Mouse (Mus musculus) heart, embryonic 12.5 days (tissue): ENCODE results near the gene Gm42688. TPM values are rescaled to one million over a fixed set of nuclear protein-coding genes. Genes with fewer than 3 reads are reported as not detected.

Experiments
- microRNA counts: library from miRNA; unstranded; fragments of <30 nt; microRNA quantifications from one replicate; lab custom pipeline; 2017
- microRNA-seq: library from miRNA; unstranded; fragments of <30 nt; microRNA quantifications from one replicate; pipeline ENCODE4, GENCODE M21; 2017
- polyA plus RNA-seq: library from polyadenylated mRNA; unstranded; fragments of >200 nt; fragmentation: Nextera tagmentation; extraction: Ambion mirVana; gene quantifications from 2 replicates; pipeline ENCODE4 v1.2.1, GENCODE M21; 2016

Gm42688 gene
- polyA plus RNA-seq, 1 experiment from 2014 or later, result 2.2 TPM

MicroRNA genes within 50 kb of the gene (microRNA counts, 519-probe panel; counts per million panel counts)
- not detected for microRNA mmu-miR-3470a+mmu-miR-3470b (lab: Ali Mortazavi, UCI)

Small RNA genes lying within 50 kb of the gene (microRNA-seq; reads per million reads assigned to microRNA genes)
- gene Mir3470a, result not detected

Other genes with a start within 250 kb of the Gm42688 start
- 0.26 and 0.37 TPM in 2 replicates for gene Sema4f, start 161.8 kb upstream of the Gm42688 start, polyA plus RNA-seq
- gene M1ap, start 154.7 kb upstream of the Gm42688 start, polyA plus RNA-seq, result 0.57 and 1.4 TPM in 2 replicates
- gene Dok1, start 68.1 kb upstream of the Gm42688 start, polyA plus RNA-seq, result 8.1 and 11.3 TPM in 2 replicates
- gene Loxl3, start 67.4 kb upstream of the Gm42688 start, polyA plus RNA-seq, result 5.7 and 8.0 TPM in 2 replicates
- 120 and 131 TPM in 2 replicates for gene Aup1, start 47.1 kb upstream of the Gm42688 start, polyA plus RNA-seq
- gene Htra2, start 46.3 kb upstream of the Gm42688 start, polyA plus RNA-seq, result 86.7 and 86.9 TPM in 2 replicates
- gene Dqx1, start 43.8 kb upstream of the Gm42688 start, polyA plus RNA-seq, result 0.48 and 0.64 TPM in 2 replicates
- 0.18 and 0.24 TPM in 2 replicates for gene Tlx2, start 31.3 kb upstream of the Gm42688 start, polyA plus RNA-seq
- 12.5 and 14.9 TPM in 2 replicates for gene Pcgf1, start 23.7 kb upstream of the Gm42688 start, polyA plus RNA-seq
- 0.36 TPM in 1 of 2 replicates, not detected in the other for gene Lbx2, start 15.2 kb upstream of the Gm42688 start, polyA plus RNA-seq
- 1.3 and 1.9 TPM in 2 replicates for gene Ccdc142, start within 50 bp of the Gm42688 start, polyA plus RNA-seq
- 155 and 156 TPM in 2 replicates for gene Mrpl53, start 7.4 kb downstream of the Gm42688 start, polyA plus RNA-seq
- gene Mogs, start 13.9 kb downstream of the Gm42688 start, polyA plus RNA-seq, result 30.7 and 30.8 TPM in 2 replicates
- gene Wbp1, start 19.9 kb downstream of the Gm42688 start, polyA plus RNA-seq, result 87.6 and 91.3 TPM in 2 replicates
- gene Ino80b, start 23.8 kb downstream of the Gm42688 start, polyA plus RNA-seq, result 11.1 and 12.1 TPM in 2 replicates
- 20.3 and 22.0 TPM in 2 replicates for gene Rtkn, start 33.8 kb downstream of the Gm42688 start, polyA plus RNA-seq
- 4.2 and 6.8 TPM in 2 replicates for gene Wdr54, start 54.8 kb downstream of the Gm42688 start, polyA plus RNA-seq
- gene 1700003E16Rik, start 54.8 kb downstream of the Gm42688 start, polyA plus RNA-seq, result 0.17 and 0.39 TPM in 2 replicates
- 86.9 and 89.0 TPM in 2 replicates for gene Dctn1, start 64.3 kb downstream of the Gm42688 start, polyA plus RNA-seq
- gene Slc4a5, start 118.2 kb downstream of the Gm42688 start, polyA plus RNA-seq, result 0.27 and 0.52 TPM in 2 replicates
- gene Mthfd2, start 224.3 kb downstream of the Gm42688 start, polyA plus RNA-seq, result 38.9 TPM in 2 replicates
- 42.6 and 43.3 TPM in 2 replicates for gene Mob1a, start 224.4 kb downstream of the Gm42688 start, polyA plus RNA-seq
- 262 and 274 TPM in 2 replicates for gene Bola3, start 247.5 kb downstream of the Gm42688 start, polyA plus RNA-seq